Mouse (Mus musculus): ENCODE results near the gene Tfeb. TPM values are rescaled to one million over a fixed set of nuclear protein-coding genes. Genes with fewer than 3 reads are reported as not detected.

Tfeb gene
- polyA plus RNA-seq, 1 experiment from 2014 or later: 17.8 TPM

GRCm38 (mm10) chr17:47766407-47767043 is 29.7 kb downstream of the Tfeb start:
- H3K4me3 ChIP-seq (ENCODE audit: low read depth, low read length): no peak overlapping the region
- no peak for ATAC-seq
- no peak for TF ChIP-seq EP300 (IDR thresholded peaks at IDR 0.05)
- TF ChIP-seq CTCF (IDR thresholded peaks at IDR 0.05): no peak
- peaks cover 13% of the 10 kb centered on the region; the same call in 1 of the 2 replicates for H3K4me1 ChIP-seq (ENCODE audit: insufficient read depth, low read depth, low read length)
- H3K9ac ChIP-seq (replicated peaks; ENCODE audit: low read depth): no peak overlapping the region
- H3K9me3 ChIP-seq (ENCODE audit: low read length): no peaks in the 10 kb centered on the region
- H3K36me3 ChIP-seq (ENCODE audit: insufficient read depth, low read length): no peaks in the 10 kb centered on the region
- 81% methylated on average over 5 of the region's 6 CpGs for WGBS
- H3K27ac ChIP-seq (ENCODE audit: low read length): 0 out of 2 replicates have a peak overlapping the region, but pooled peaks have one; percentile 3
- H3K27me3 ChIP-seq (replicated peaks; ENCODE audit: insufficient read depth, low read length): no peaks in the 10 kb centered on the region
- H3K4me2 ChIP-seq (replicated peaks; ENCODE audit: low read depth, low read length): no peak overlapping the region
- DNase-seq (ENCODE audit: low spot score): peak; percentile 52

DNA sequence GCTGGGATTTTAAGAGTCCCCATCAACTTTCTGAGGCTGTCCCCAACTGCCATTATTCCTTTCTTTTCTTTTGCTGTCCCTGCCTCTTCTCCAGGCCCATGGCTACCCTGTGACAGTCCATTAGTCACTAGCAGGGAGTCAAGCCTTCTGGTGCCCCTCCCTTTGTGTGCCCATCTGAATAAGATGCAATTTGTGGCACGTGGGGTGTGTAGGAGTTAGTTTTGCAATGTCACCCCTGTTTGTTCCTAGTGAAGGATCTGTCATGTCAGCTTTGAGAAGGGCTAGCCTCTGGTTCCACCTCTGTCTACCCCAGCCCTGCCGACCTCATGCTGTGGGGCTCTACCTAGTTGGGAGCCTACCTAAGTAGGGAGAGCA is 30.2 kb downstream of the Tfeb start:
- Histone ChIP-seq H3K9me3 (ENCODE audit: low read length) (no peaks in the 10 kb centered on the region), H3K4me2 (replicated peaks; ENCODE audit: low read depth, low read length) (no peak overlapping the region), H3K27me3 (replicated peaks; ENCODE audit: insufficient read depth, low read length) (no peaks in the 10 kb centered on the region), H3K36me3 (ENCODE audit: insufficient read depth, low read length) (no peaks in the 10 kb centered on the region), H3K4me3 (ENCODE audit: low read depth, low read length) (no peak overlapping the region), H3K27ac (ENCODE audit: low read length) (no peak overlapping the region), H3K9ac (replicated peaks; ENCODE audit: low read depth) (no peak overlapping the region), H3K4me1 (ENCODE audit: insufficient read depth, low read depth, low read length) (peaks cover 13% of the 10 kb centered on the region; the same call in 1 of the 2 replicates)
- no peak for ATAC-seq
- DNase-seq (ENCODE audit: low spot score): no peak
- 51% methylated on average over 2 of the region's 2 CpGs for WGBS
- TF ChIP-seq EP300 (IDR thresholded peaks at IDR 0.05): no peak
- no peak for TF ChIP-seq CTCF (IDR thresholded peaks at IDR 0.05)

DNA sequence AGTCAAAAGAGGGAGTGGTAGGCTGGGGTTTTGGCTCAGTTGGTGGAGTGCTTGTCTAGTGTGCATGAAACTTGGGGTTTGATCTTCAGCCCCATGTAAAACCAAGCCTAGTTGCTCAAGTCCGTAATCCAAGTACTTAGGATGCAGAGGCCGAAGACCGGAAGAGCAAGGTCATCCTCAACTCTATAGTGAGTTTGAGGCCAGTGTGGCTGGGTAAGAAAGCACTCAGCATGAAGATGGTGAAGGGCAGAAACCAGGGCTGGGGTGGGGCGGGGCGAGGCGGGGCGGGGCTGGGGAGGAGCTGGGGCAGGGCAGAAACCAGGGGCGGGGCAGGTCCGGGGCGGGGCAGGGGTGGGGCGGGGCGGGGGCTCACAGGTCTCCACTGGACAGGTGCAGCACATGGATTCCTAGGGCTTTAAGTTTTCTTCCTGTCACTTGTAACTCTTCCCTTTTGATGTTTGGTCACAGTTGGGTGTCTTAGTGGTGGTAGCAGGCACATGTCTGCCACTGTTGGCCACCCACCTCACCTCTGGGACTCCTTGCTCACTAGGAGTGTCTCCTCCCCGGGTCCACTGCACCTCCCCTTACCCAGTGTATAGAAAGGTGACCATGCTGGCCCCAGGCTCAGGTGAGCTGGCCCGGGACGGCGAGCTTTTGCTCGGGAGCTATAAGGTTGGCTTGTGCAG is 30.8 kb downstream of the Tfeb start:
- no peaks in the 10 kb centered on the region for H3K36me3 ChIP-seq (ENCODE audit: insufficient read depth, low read length)
- DNase-seq (ENCODE audit: low spot score) (no peak), ATAC-seq (no peak)
- 62% methylated on average over 9 of the region's 17 CpGs for WGBS
- no peak overlapping the region for H3K4me2 ChIP-seq (replicated peaks; ENCODE audit: low read depth, low read length)
- no peaks in the 10 kb centered on the region for H3K27me3 ChIP-seq (replicated peaks; ENCODE audit: insufficient read depth, low read length)
- H3K4me1 ChIP-seq (ENCODE audit: insufficient read depth, low read depth, low read length): peaks cover 12% of the 10 kb centered on the region; the same call in 1 of the 2 replicates
- H3K4me3 ChIP-seq (ENCODE audit: low read depth, low read length): no peak overlapping the region
- no peak overlapping the region for H3K9ac ChIP-seq (replicated peaks; ENCODE audit: low read depth)
- TF ChIP-seq EP300 (IDR thresholded peaks at IDR 0.05) (no peak), CTCF (IDR thresholded peaks at IDR 0.05) (no peak)
- H3K9me3 ChIP-seq (ENCODE audit: low read length): 0 out of 2 replicates have a peak, but pooled peaks cover 5% of the 10 kb centered on the region
- no peak overlapping the region for H3K27ac ChIP-seq (ENCODE audit: low read length)

- H3K9ac ChIP-seq (replicated peaks; ENCODE audit: low read depth): no peak overlapping the region
- H3K36me3 ChIP-seq (ENCODE audit: insufficient read depth, low read length): no peaks in the 10 kb centered on the region
- TF ChIP-seq CTCF (IDR thresholded peaks at IDR 0.05) (peak; percentile 44), EP300 (IDR thresholded peaks at IDR 0.05) (no peak)
- ATAC-seq (peak; percentile 46), DNase-seq (ENCODE audit: low spot score) (peak; percentile 59)
- no peak overlapping the region for H3K4me3 ChIP-seq (ENCODE audit: low read depth, low read length)
- 0 out of 2 replicates have a peak, but pooled peaks cover 6% of the 10 kb centered on the region for H3K9me3 ChIP-seq (ENCODE audit: low read length)
- no peak overlapping the region for H3K27ac ChIP-seq (ENCODE audit: low read length)
- 43% methylated on average over 12 of the region's 12 CpGs for WGBS
- H3K4me1 ChIP-seq (ENCODE audit: insufficient read depth, low read depth, low read length): no peaks in the 10 kb centered on the region
- H3K27me3 ChIP-seq (replicated peaks; ENCODE audit: insufficient read depth, low read length): no peaks in the 10 kb centered on the region
- no peak overlapping the region for H3K4me2 ChIP-seq (replicated peaks; ENCODE audit: low read depth, low read length)
Observed at GRCm38 (mm10) chr17:47768707-47769276, 32.0 kb downstream of the Tfeb start.

GRCm38 (mm10) chr17:47769389-47770299 is 32.8 kb downstream of the Tfeb start:
- H3K36me3 ChIP-seq (ENCODE audit: insufficient read depth, low read length): no peaks in the 10 kb centered on the region
- no peak for ATAC-seq
- H3K4me2 ChIP-seq (replicated peaks; ENCODE audit: low read depth, low read length): no peak overlapping the region
- no peaks in the 10 kb centered on the region for H3K27me3 ChIP-seq (replicated peaks; ENCODE audit: insufficient read depth, low read length)
- H3K9me3 ChIP-seq (ENCODE audit: low read length): 0 out of 2 replicates have a peak, but pooled peaks cover 6% of the 10 kb centered on the region
- TF ChIP-seq CTCF (IDR thresholded peaks at IDR 0.05) (no peak), EP300 (IDR thresholded peaks at IDR 0.05) (no peak)
- H3K27ac ChIP-seq (ENCODE audit: low read length): no peak overlapping the region
- no peaks in the 10 kb centered on the region for H3K4me1 ChIP-seq (ENCODE audit: insufficient read depth, low read depth, low read length)
- H3K4me3 ChIP-seq (ENCODE audit: low read depth, low read length): no peak overlapping the region
- H3K9ac ChIP-seq (replicated peaks; ENCODE audit: low read depth): no peak overlapping the region
- 72% methylated on average over 11 of the region's 11 CpGs for WGBS
- no peak for DNase-seq (ENCODE audit: low spot score)

Data from lung, postnatal 0 days (tissue).